Mouse (Mus musculus) MEL (cell line): ENCODE data around the gene 1110017D15Rik. TPM values are rescaled to one million over a fixed set of nuclear protein-coding genes. Genes with fewer than 3 reads are reported as not detected.
A peak's percentile ranks its signal among the peaks of the same experiment; 100 is the strongest.

Experiments
- DNase-seq: peaks from one replicate; pipeline ENCODE4 v3.0.0; 2011; ENCODE audit warnings: low read depth, low spot score
- H3K27ac ChIP-seq: 2 replicates; pipeline ENCODE4 v1.5.1; 2012; ENCODE audit warnings: low read depth, mild to moderate bottlenecking, control low read depth, low read length, moderate library complexity; ENCODE audit not compliant: control insufficient read depth
- H3K27me3 ChIP-seq, 2 experiments: fragments of 150-350 bp in 1 of 2; sonication (generic) in 1 of 2; 2 replicates each; pipeline ENCODE4 v1.6.1; 2012; ENCODE audit warnings: low read length in 2 of 2, mild to moderate bottlenecking in 2 of 2, improper control_type of control experiment in 1 of 2, moderate library complexity in 1 of 2; ENCODE audit not compliant: insufficient read depth in 2 of 2, control insufficient read depth in 1 of 2
- H3K36me3 ChIP-seq, 2 experiments: 2 replicates each; pipeline ENCODE4 v1.6.1; 2012 to 2014; ENCODE audit warnings: low read length in 2 of 2, improper control_type of control experiment in 1 of 2, inconsistent platforms in 1 of 2, mild to moderate bottlenecking in 1 of 2; ENCODE audit not compliant: insufficient read depth in 2 of 2, control insufficient read depth in 1 of 2
- H3K4me1 ChIP-seq, 2 experiments: fragments of 150-350 bp in 1 of 2; sonication (generic) in 1 of 2; 2 replicates each; pipeline ENCODE4 v1.6.1; 2012; ENCODE audit warnings: low read length in 2 of 2, improper control_type of control experiment in 1 of 2, mild to moderate bottlenecking in 1 of 2; ENCODE audit not compliant: insufficient read depth in 2 of 2, control insufficient read depth in 1 of 2
- H3K4me3 ChIP-seq, 2 experiments: fragments of 150-350 bp in 1 of 2; sonication (generic) in 1 of 2; 2 replicates each; pipeline ENCODE4 v1.5.1; 2012; ENCODE audit warnings: low read depth in 2 of 2, low read length in 2 of 2, mild to moderate bottlenecking in 2 of 2, moderate library complexity in 2 of 2, control low read depth in 1 of 2, improper control_type of control experiment in 1 of 2; ENCODE audit not compliant: control insufficient read depth in 1 of 2, insufficient read depth in 1 of 2
- H3K79me2 ChIP-seq: 2 replicates; pipeline ENCODE4 v1.6.1; 2012; ENCODE audit warnings: mild to moderate bottlenecking, low read length, moderate library complexity; ENCODE audit not compliant: control insufficient read depth, poor library complexity, insufficient read depth
- H3K9ac ChIP-seq: 2 replicates; pipeline ENCODE4 v1.6.1; 2012; ENCODE audit warnings: low read depth, mild to moderate bottlenecking, control low read depth, low read length, moderate library complexity; ENCODE audit not compliant: control insufficient read depth, poor library complexity, severe bottlenecking
- H3K9me3 ChIP-seq: fragments of 150-350 bp; sonication (generic); replicated peaks from 2 replicates; pipeline ENCODE4 v1.6.1; 2012; ENCODE audit warnings: mild to moderate bottlenecking, low read length, improper control_type of control experiment, moderate library complexity; ENCODE audit not compliant: insufficient read depth
- CHD1 ChIP-seq: IDR thresholded peaks from 2 replicates; pipeline ENCODE4 v1.6.1; 2012; ENCODE audit warnings: low read depth, mild to moderate bottlenecking, inconsistent platforms, low read length, improper control_type of control experiment
- CHD2 ChIP-seq: IDR thresholded peaks from 2 replicates; pipeline ENCODE4 v1.6.1; 2011; ENCODE audit warnings: low read length, improper control_type of control experiment
- CTCF ChIP-seq, 3 experiments: IDR thresholded peaks in 2 of 3; conservative IDR thresholded peaks in 1 of 3; 2 replicates each; pipeline ENCODE4 v1.5.1; 2011 to 2012; ENCODE audit warnings: low read length in 3 of 3, low read depth in 2 of 3, mild to moderate bottlenecking in 2 of 3, improper control_type of control experiment in 1 of 3, inconsistent platforms in 1 of 3, mixed read lengths in 1 of 3, moderate library complexity in 1 of 3; ENCODE audit not compliant: control insufficient read depth in 1 of 3, insufficient read depth in 1 of 3, poor library complexity in 1 of 3, severe bottlenecking in 1 of 3
- E2F4 ChIP-seq: IDR thresholded peaks from 2 replicates; pipeline ENCODE4 v1.6.1; 2011; ENCODE audit warnings: low read depth, low read length, improper control_type of control experiment, borderline replicate concordance
- ELF1 ChIP-seq: IDR thresholded peaks from 2 replicates; pipeline ENCODE4 v1.6.1; 2014; ENCODE audit warnings: low read depth, mild to moderate bottlenecking, inconsistent platforms, low read length, improper control_type of control experiment, moderate library complexity
- EP300 ChIP-seq, 2 experiments: IDR thresholded peaks; 2 replicates each; pipeline ENCODE4 v1.6.1; 2011; ENCODE audit warnings: improper control_type of control experiment in 2 of 2, low read length in 2 of 2, low read depth in 1 of 2, mild to moderate bottlenecking in 1 of 2
- ETS1 ChIP-seq: IDR thresholded peaks from 2 replicates; pipeline ENCODE4 v1.6.1; 2012; ENCODE audit warnings: low read depth, mild to moderate bottlenecking, inconsistent platforms, low read length, improper control_type of control experiment, moderate library complexity
- GABPA ChIP-seq: IDR thresholded peaks from 2 replicates; pipeline ENCODE4 v1.6.1; 2012; ENCODE audit warnings: low read depth, mild to moderate bottlenecking, inconsistent platforms, low read length, improper control_type of control experiment, moderate library complexity
- GATA1 ChIP-seq: IDR thresholded peaks from 2 replicates; pipeline ENCODE4 v1.6.1; 2011; ENCODE audit warnings: low read depth, low read length, improper control_type of control experiment
- JUND ChIP-seq: IDR thresholded peaks from 2 replicates; pipeline ENCODE4 v1.6.1; 2011; ENCODE audit warnings: low read depth, mild to moderate bottlenecking, improper control_type of control experiment, low read length
- KAT2A ChIP-seq: conservative IDR thresholded peaks from 2 replicates; pipeline ENCODE4 v1.6.1; 2012; ENCODE audit warnings: low read depth, low read length, improper control_type of control experiment, inconsistent platforms
- MAZ ChIP-seq: IDR thresholded peaks from 2 replicates; pipeline ENCODE4 v1.6.1; 2012; ENCODE audit warnings: low read depth, mild to moderate bottlenecking, inconsistent platforms, low read length, improper control_type of control experiment
- NELFE ChIP-seq: IDR thresholded peaks from 2 replicates; pipeline ENCODE4 v1.6.1; 2011; ENCODE audit warnings: low read depth, low read length, improper control_type of control experiment
- POLR2A ChIP-seq, 2 experiments: IDR thresholded peaks; 2 replicates each; pipeline ENCODE4 v1.6.1; 2011 to 2012; ENCODE audit warnings: low read length in 2 of 2, mild to moderate bottlenecking in 2 of 2, control low read depth in 1 of 2, improper control_type of control experiment in 1 of 2, low read depth in 1 of 2, moderate library complexity in 1 of 2; ENCODE audit not compliant: control insufficient read depth in 1 of 2, insufficient read depth in 1 of 2, poor library complexity in 1 of 2
- POLR2AphosphoS2 ChIP-seq: IDR thresholded peaks from 2 replicates; pipeline ENCODE4 v1.6.1; 2011; ENCODE audit warnings: low read length, improper control_type of control experiment
- RAD21 ChIP-seq: IDR thresholded peaks from 2 replicates; pipeline ENCODE4 v1.6.1; 2011; ENCODE audit warnings: mild to moderate bottlenecking, low read depth, low read length, improper control_type of control experiment
- RCOR1 ChIP-seq: IDR thresholded peaks from 2 replicates; pipeline ENCODE4 v1.6.1; 2012; ENCODE audit warnings: low read depth, mild to moderate bottlenecking, inconsistent platforms, low read length, improper control_type of control experiment
- SIN3A ChIP-seq: IDR thresholded peaks from 2 replicates; pipeline ENCODE4 v1.6.1; 2012; ENCODE audit warnings: low read length, improper control_type of control experiment, inconsistent platforms
- SMC3 ChIP-seq: IDR thresholded peaks from 2 replicates; pipeline ENCODE4 v1.6.1; 2011; ENCODE audit warnings: low read depth, low read length, improper control_type of control experiment
- TAL1 ChIP-seq: IDR thresholded peaks from 2 replicates; pipeline ENCODE4 v1.6.1; 2012; ENCODE audit warnings: mild to moderate bottlenecking, inconsistent platforms, low read length, moderate library complexity, mixed read lengths
- TBP ChIP-seq: IDR thresholded peaks from 2 replicates; pipeline ENCODE4 v1.8.0; 2011; ENCODE audit warnings: low read depth, low read length, improper control_type of control experiment
- TCF12 ChIP-seq: IDR thresholded peaks from 2 replicates; pipeline ENCODE4 v1.6.1; 2014; ENCODE audit warnings: low read depth, mild to moderate bottlenecking, inconsistent platforms, low read length, improper control_type of control experiment, moderate library complexity
- UBTF ChIP-seq: IDR thresholded peaks from 2 replicates; pipeline ENCODE4 v1.6.1; 2012; ENCODE audit warnings: low read depth, mild to moderate bottlenecking, inconsistent platforms, low read length, improper control_type of control experiment, moderate library complexity, borderline replicate concordance; ENCODE audit not compliant: insufficient read depth
- USF1 ChIP-seq: IDR thresholded peaks from 2 replicates; pipeline ENCODE4 v1.6.1; 2014; ENCODE audit warnings: low read depth, mild to moderate bottlenecking, inconsistent platforms, low read length, improper control_type of control experiment, moderate library complexity
- USF2 ChIP-seq, 2 experiments: IDR thresholded peaks; 2 replicates each; pipeline ENCODE4 v1.6.1; 2011 to 2012; ENCODE audit warnings: improper control_type of control experiment in 2 of 2, low read length in 2 of 2, borderline replicate concordance in 1 of 2, inconsistent platforms in 1 of 2, low read depth in 1 of 2, mild to moderate bottlenecking in 1 of 2; ENCODE audit not compliant: insufficient read depth in 1 of 2
- ZC3H11A ChIP-seq: IDR thresholded peaks from 2 replicates; pipeline ENCODE4 v1.6.1; 2012; ENCODE audit warnings: low read depth, mild to moderate bottlenecking, inconsistent platforms, low read length, improper control_type of control experiment
- ZKSCAN1 ChIP-seq: IDR thresholded peaks from 2 replicates; pipeline ENCODE4 v1.6.1; 2012; ENCODE audit warnings: low read depth, mild to moderate bottlenecking, inconsistent platforms, low read length, improper control_type of control experiment, moderate library complexity
- ZMIZ1 ChIP-seq: IDR thresholded peaks from 2 replicates; pipeline ENCODE4 v1.6.1; 2012; ENCODE audit warnings: low read depth, mild to moderate bottlenecking, inconsistent platforms, low read length, improper control_type of control experiment, moderate library complexity
- ZNF384 ChIP-seq: IDR thresholded peaks from 2 replicates; pipeline ENCODE4 v1.6.1; 2012; ENCODE audit warnings: low read depth, mild to moderate bottlenecking, inconsistent platforms, low read length, improper control_type of control experiment
- polyA plus RNA-seq, 2 experiments: library from polyadenylated mRNA; stranded (reverse) in 1 of 2; unstranded in 1 of 2; fragments of >175 nt in 1 of 2; fragments of >200 nt in 1 of 2; gene quantifications; 2 replicates each; pipeline versions ENCODE4 v1.2.1 to v1.2.4; 2012; ENCODE audit warnings: low replicate concordance in 2 of 2, low read depth in 1 of 2; ENCODE audit not compliant: insufficient read length in 2 of 2, insufficient read depth in 1 of 2, missing spikeins in 1 of 2
- total RNA-seq: library from RNA; depleted of rRNA; stranded (reverse); fragments of 300-350 nt; gene quantifications from 2 replicates; pipeline ENCODE4 v1.2.3, GENCODE M21; 2012

Gene 1110017D15Rik
- total and polyA plus RNA-seq, 3 experiments, result 0.21 TPM; not detected in 2

DNA sequence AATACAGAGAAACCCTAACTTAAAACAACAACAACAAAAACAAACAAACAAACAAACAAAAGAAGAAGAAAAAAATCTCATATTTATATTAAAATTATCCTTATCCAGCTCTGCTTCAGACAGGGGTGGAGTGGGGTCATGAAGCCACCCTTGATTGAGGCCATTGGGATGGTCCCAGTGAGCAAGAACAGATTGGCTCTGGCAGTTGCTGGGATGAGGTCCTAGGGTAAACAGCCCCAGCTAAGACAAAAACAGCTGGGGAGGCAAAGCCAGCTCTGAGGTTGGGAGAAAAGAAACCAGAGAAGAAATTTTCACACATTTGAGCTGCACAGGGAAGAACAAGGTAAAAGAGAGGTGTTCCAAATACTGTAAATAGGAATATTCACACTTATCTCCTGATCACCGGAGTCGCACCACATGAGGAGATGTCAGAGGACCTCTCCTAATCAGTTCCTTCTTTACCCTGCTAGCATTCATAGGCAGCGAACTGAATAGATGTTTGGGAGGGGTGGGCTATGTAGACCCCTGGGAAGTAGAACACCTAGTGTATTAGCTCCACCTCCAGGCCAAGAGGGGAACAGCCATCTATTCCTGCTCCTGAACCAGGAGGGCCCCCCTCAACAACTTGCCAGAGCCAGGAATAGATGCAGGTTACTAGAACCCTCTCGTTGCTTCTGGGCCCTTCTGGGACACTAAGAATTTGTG, 38.2 kb downstream of the 1110017D15Rik start:
- Histone ChIP-seq H3K4me1 (no peaks in the 10 kb centered on the region), H3K9me3 (no peaks in the 10 kb centered on the region), H3K27ac (no peak overlapping the region), H3K27me3 (no peaks in the 10 kb centered on the region), H3K4me3 (no peak overlapping the region), H3K9ac (no peak overlapping the region), H3K36me3 (no peaks in the 10 kb centered on the region; a peak in 1 of 4 replicates), H3K79me2 (no peaks in the 10 kb centered on the region)
- peak; percentile 15 for DNase-seq
- TF ChIP-seq JUND, result no peak
- TF ChIP-seq NELFE, result no peak
- peak; percentile 26 for TF ChIP-seq RAD21
- TF ChIP-seq SMC3, result peak; percentile 19; the same call in 1 of the 2 replicates
- no peak for TF ChIP-seq ELF1
- no peak for TF ChIP-seq ZKSCAN1
- TF ChIP-seq GATA1, result no peak
- TF ChIP-seq POLR2AphosphoS2, result no peak
- no peak for TF ChIP-seq USF2 (IDR thresholded peaks at IDR 0.05; ENCODE audit: borderline replicate concordance in 1 of 2, insufficient read depth in 1 of 2, low read depth in 1 of 2, low read length in 2 of 2)
- TF ChIP-seq TCF12, result no peak
- TF ChIP-seq CTCF (IDR thresholded peaks at IDR 0.05 in 2 of 3, conservative IDR thresholded peaks at IDR 0.05 in 1 of 3; ENCODE audit: control insufficient read depth in 1 of 3, insufficient read depth in 1 of 3, low read depth in 2 of 3, low read length in 3 of 3, poor library complexity in 1 of 3, severe bottlenecking in 1 of 3), result peak; percentile 28 to 44 (median 42)
- no peak for TF ChIP-seq E2F4
- no peak for TF ChIP-seq ZNF384
- TF ChIP-seq USF1, result no peak
- no peak for TF ChIP-seq POLR2A (IDR thresholded peaks at IDR 0.05; ENCODE audit: control insufficient read depth in 1 of 2, insufficient read depth in 1 of 2, low read depth in 1 of 2, low read length in 2 of 2, poor library complexity in 1 of 2)
- TF ChIP-seq CHD1, result no peak

DNA sequence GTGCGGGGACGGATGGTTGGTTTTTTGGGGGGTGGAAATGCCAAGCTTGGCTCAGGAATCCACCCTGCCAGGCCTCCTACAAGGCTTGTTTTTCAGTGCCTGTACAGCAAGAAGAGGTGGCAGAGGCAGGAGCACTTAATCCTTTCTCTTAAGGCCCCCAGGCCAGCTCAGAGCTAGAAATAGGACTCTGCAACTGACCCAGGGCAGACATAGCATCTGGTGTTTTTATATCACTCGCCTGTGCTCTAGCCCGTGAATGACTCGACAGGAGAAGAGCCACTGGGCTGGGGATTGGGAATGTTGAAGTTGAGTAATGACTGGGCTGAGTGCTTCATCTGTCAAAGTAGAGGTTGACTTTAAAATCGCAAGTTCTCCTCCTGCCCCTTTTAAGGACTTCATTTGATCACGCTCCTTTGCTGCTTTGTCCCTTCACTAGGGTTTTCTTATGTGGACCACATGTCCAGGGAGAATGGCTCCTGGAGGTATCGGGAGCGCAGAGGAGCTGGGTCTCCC, 39.4 kb downstream of the 1110017D15Rik start:
- Histone ChIP-seq H3K79me2 (no peaks in the 10 kb centered on the region), H3K4me1 (no peaks in the 10 kb centered on the region), H3K36me3 (no peaks in the 10 kb centered on the region; a peak in 1 of 4 replicates), H3K9ac (no peak overlapping the region), H3K4me3 (no peak overlapping the region), H3K27ac (no peak overlapping the region), H3K9me3 (no peaks in the 10 kb centered on the region), H3K27me3 (no peaks in the 10 kb centered on the region)
- DNase-seq, result no peak
- TF ChIP-seq ELF1, result no peak
- no peak for TF ChIP-seq RAD21
- TF ChIP-seq EP300 (IDR thresholded peaks at IDR 0.05; ENCODE audit: low read depth in 1 of 2, low read length in 2 of 2), result no peak
- TF ChIP-seq RCOR1, result no peak
- no peak for TF ChIP-seq KAT2A
- TF ChIP-seq SIN3A, result no peak
- no peak for TF ChIP-seq TBP
- TF ChIP-seq SMC3, result no peak
- TF ChIP-seq GABPA, result no peak
- no peak for TF ChIP-seq JUND
- TF ChIP-seq CHD2, result no peak
- TF ChIP-seq ETS1, result no peak
- no peak for TF ChIP-seq ZMIZ1
- no peak for TF ChIP-seq GATA1
- TF ChIP-seq ZNF384, result no peak
- TF ChIP-seq TAL1, result no peak
- TF ChIP-seq UBTF, result no peak
- TF ChIP-seq ZC3H11A, result no peak
- no peak for TF ChIP-seq E2F4
- no peak for TF ChIP-seq MAZ
